Mouse (Mus musculus) cortical plate, adult 2 months (tissue): Measurements from ENCODE around the gene 6430571L13Rik.

Experiments
- CTCF ChIP-seq: fragments of 200-500 bp; IDR thresholded peaks from 2 replicates; pipeline ENCODE4 v1.5.1; 2011; ENCODE audit warnings: mild to moderate bottlenecking, control low read depth, low read length; ENCODE audit not compliant: insufficient read depth; ENCODE audit errors: extremely low read depth
- POLR2A ChIP-seq: fragments of 200-500 bp; IDR thresholded peaks from 2 replicates; pipeline ENCODE4 v1.6.1; 2011; ENCODE audit warnings: mild to moderate bottlenecking, low read length, control low read depth; ENCODE audit not compliant: insufficient read depth; ENCODE audit errors: extremely low read depth

DNA sequence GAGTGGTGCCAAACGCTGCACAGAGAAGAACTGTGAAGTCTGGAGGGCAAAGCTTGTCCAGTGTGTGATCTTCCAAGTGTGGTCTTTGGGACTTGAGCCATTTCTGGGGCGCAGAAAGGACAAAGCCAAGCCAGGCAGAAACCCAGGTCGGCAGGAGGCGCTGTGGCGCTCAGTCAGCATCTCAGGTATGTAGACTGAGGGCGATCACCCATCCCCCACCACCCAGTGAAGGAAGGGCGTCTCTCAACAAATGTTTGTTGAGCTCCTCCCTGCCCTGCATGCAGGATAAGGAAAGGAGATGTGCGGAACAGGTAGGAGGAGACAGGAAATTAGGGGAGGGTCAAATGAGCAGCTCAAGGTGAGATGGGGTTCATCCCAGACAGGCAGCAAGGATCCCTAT is 34.2 kb downstream of the 6430571L13Rik start:
- TF ChIP-seq CTCF (no peak), POLR2A (no peak)
